Mouse (Mus musculus): ENCODE results near the gene Cln3.

DNA sequence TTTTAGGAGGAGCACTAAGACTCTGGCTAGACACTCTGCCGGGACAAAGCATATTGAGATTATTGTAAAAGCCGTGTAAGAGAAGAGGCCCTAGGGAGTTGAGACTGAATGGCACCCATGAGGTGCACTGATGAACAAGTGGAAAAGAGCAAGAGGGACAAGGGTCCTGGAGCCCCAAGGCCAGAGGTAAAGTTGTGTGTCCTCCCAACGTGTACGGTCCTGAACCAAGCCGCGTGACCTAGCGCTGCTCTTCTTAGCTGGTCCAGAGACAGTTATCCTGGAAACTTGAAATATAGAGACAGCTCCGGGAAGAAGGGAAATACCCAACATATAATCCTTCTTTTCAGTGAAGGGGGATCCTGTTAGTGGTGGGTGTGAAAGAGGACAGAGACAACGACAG is 49.2 kb downstream of the Cln3 start:
- no peak for TF ChIP-seq POLR2A (IDR thresholded peaks at IDR 0.05; ENCODE audit: control insufficient read depth in 1 of 2, insufficient read depth in 1 of 2, low read depth in 1 of 2, low read length in 2 of 2, poor library complexity in 1 of 2)
- TF ChIP-seq GATA1 (IDR thresholded peaks at IDR 0.05; ENCODE audit: low read depth, low read length) = no peak
- no peak for TF ChIP-seq POLR2AphosphoS5 (IDR thresholded peaks at IDR 0.05; ENCODE audit: borderline replicate concordance, low read depth, low read length)

Measured in MEL (cell line).